Mouse (Mus musculus): ENCODE measurements at regions not wholly inside any gene's neighbourhood (a gene's known extent, or its start where the extent isn't known, plus 50 kb on each side); places are given as distances from the start of the nearest gene placed in this dataset.
"Not testable (repeated sequence)": the region's sequence is repeated elsewhere in the genome, so short reads cannot be mapped to it uniquely, and the experiment has no call there.

DNA sequence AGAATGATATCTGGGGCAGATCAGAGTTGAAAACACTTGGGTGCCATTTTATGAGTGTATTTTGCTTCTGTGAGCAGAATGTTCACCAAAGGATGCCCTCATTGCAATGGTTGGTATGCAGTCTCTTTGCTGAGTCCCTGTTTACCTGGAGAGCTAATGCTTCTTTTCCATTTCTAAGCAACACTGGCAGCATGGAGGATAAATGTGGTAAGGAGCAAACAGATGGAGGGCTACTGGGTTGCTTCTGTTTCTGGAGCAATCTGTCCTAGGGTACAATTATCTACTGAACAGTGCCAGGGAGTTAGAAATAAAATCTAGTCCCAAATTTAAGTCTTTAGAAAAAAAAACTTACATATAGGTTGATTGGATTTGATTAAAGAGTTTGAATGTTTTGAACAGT, 245.9 kb downstream of the AI429214 start:
- no peak for DNase-seq (ENCODE audit: low spot score)

GRCm38 (mm10) chr8:37251234-37251633, 257.8 kb downstream of the AI429214 start:
- not testable (repeated sequence) for DNase-seq (ENCODE audit: low spot score)

DNA sequence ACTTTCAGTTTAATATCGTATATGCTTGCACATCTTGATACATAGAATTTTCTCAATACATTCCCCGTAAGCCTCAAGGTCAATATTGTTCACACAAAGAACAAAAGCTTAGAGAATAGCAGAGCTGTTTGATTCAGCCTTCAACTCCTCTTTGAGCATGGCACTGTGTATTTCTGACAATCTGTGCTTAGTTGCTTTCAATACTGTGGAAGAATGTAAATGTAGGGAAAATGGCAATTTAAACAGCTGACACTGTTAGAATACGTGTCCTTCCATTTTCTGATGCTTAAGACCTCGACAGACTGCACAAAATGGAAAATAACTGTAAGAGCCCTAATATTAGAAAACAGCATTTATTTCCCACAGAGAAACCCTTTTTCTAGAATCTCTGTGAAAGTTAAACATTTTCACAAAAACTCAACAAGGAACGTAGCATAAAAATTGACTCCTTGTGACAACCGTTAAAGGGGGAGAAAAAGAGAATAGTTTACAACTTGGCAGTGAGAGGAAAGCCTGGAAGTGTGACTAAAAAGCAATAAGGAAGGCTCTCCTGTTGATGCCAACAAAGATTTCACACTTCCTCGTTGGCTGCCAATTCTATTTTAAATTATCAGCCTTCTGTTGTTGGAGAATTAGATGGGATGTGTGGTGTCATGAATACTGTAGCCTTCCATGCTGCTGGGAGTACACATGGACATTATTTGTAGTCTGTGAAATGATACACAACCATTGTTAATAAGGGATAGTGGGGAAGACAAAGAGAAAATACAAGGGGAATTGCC, 297.9 kb downstream of the AI429214 start:
- no peak for DNase-seq (ENCODE audit: low spot score)
